Mouse (Mus musculus) liver, embryonic 13.5 days (tissue): Measurements from ENCODE around the gene Nckap5. TPM values are rescaled to one million over a fixed set of nuclear protein-coding genes. Genes with fewer than 3 reads are reported as not detected.
A peak's percentile ranks its signal among the peaks of the same experiment; 100 is the strongest.

Experiments used
- ATAC-seq: fragments of 200-750 bp; cut with Nextera tagmentation; 2 replicates; pipeline ENCODE4 v1.8.0; 2017; ENCODE audit warnings: low read depth, mild to moderate bottlenecking, moderate number of reproducible peaks, moderate library complexity
- DNase-seq: peaks from one replicate; pipeline ENCODE4 v3.0.0; 2022
- H3K27ac ChIP-seq: fragments of 300-500 bp; sonication (generic); 2 replicates; pipeline ENCODE4 v1.5.1; 2015; ENCODE audit warnings: moderate library complexity, mild to moderate bottlenecking, inconsistent platforms
- H3K27me3 ChIP-seq: fragments of 300-500 bp; sonication (generic); 2 replicates; pipeline ENCODE4 v1.6.1; 2015; ENCODE audit warnings: mild to moderate bottlenecking, inconsistent platforms
- H3K36me3 ChIP-seq: fragments of 300-500 bp; sonication (generic); 2 replicates; pipeline ENCODE4 v1.6.1; 2015; ENCODE audit warnings: mild to moderate bottlenecking, inconsistent platforms
- H3K4me1 ChIP-seq: fragments of 300-500 bp; sonication (generic); replicated peaks from 2 replicates; pipeline ENCODE4 v1.6.1; 2015; ENCODE audit warnings: inconsistent platforms
- H3K4me2 ChIP-seq: fragments of 300-500 bp; sonication (generic); 2 replicates; pipeline ENCODE4 v1.6.1; 2015; ENCODE audit warnings: inconsistent platforms, mild to moderate bottlenecking, moderate library complexity
- H3K4me3 ChIP-seq: fragments of 300-500 bp; sonication (generic); replicated peaks from 2 replicates; pipeline ENCODE4 v1.5.1; 2015; ENCODE audit warnings: mild to moderate bottlenecking, inconsistent platforms
- H3K9ac ChIP-seq: fragments of 300-500 bp; sonication (generic); 2 replicates; pipeline ENCODE4 v1.6.1; 2015; ENCODE audit warnings: mild to moderate bottlenecking, inconsistent platforms
- H3K9me3 ChIP-seq: fragments of 300-500 bp; sonication (generic); replicated peaks from 2 replicates; pipeline ENCODE4 v1.6.1; 2016; ENCODE audit warnings: inconsistent platforms
- WGBS: fragments of 180-500 bp; shearing (Covaris S2); methylation state at CpG from one replicate; pipeline ENCODE4 v1.1.7; 2015; ENCODE audit not compliant: insufficient replicate concordance; 5-methylcytosine and 5-hydroxymethylcytosine counted together
- polyA plus RNA-seq: library from polyadenylated mRNA; unstranded; fragments of >200 nt; fragmentation: Nextera tagmentation; extraction: Ambion mirVana; gene quantifications from 2 replicates; pipeline ENCODE4 v1.2.1, GENCODE M21; 2015

Nckap5 gene
- polyA plus RNA-seq, 1 experiment from 2014 or later: 0.74 TPM

GRCm38 (mm10) chr1:126616964-126617363 lies 213.6 kb downstream of the Nckap5 start:
- H3K27ac ChIP-seq: no peak overlapping the region
- H3K27me3 ChIP-seq: no peaks in the 10 kb centered on the region
- no peak overlapping the region for H3K4me3 ChIP-seq
- no peak for DNase-seq
- no peak overlapping the region for H3K9ac ChIP-seq
- ATAC-seq: no peak
- no peaks in the 10 kb centered on the region for H3K9me3 ChIP-seq
- no peaks in the 10 kb centered on the region for H3K36me3 ChIP-seq
- 27% methylated on average over 5 of the region's 5 CpGs for WGBS
- peaks cover 37% of the 10 kb centered on the region for H3K4me1 ChIP-seq
- H3K4me2 ChIP-seq: peak overlapping the region; percentile 15

- WGBS: 66% methylated on average over 4 of the region's 4 CpGs
- H3K9ac ChIP-seq: no peak overlapping the region
- H3K4me2 ChIP-seq: no peak overlapping the region
- no peaks in the 10 kb centered on the region for H3K9me3 ChIP-seq
- H3K4me1 ChIP-seq: peaks cover 20% of the 10 kb centered on the region
- no peaks in the 10 kb centered on the region for H3K36me3 ChIP-seq
- H3K27ac ChIP-seq: no peak overlapping the region
- ATAC-seq (no peak), DNase-seq (no peak)
- H3K4me3 ChIP-seq: no peak overlapping the region
- no peaks in the 10 kb centered on the region for H3K27me3 ChIP-seq
These were observed 217.7 kb downstream of the Nckap5 start for GRCm38 (mm10) chr1:126612916-126613315.

GRCm38 (mm10) chr1:126608586-126608985 lies 222.0 kb downstream of the Nckap5 start:
- H3K4me1 ChIP-seq: no peaks in the 10 kb centered on the region
- H3K27me3 ChIP-seq: no peaks in the 10 kb centered on the region
- DNase-seq (no peak), ATAC-seq (no peak)
- H3K27ac ChIP-seq: no peak overlapping the region
- no peak overlapping the region for H3K4me3 ChIP-seq
- H3K9ac ChIP-seq: no peak overlapping the region
- no peaks in the 10 kb centered on the region for H3K9me3 ChIP-seq
- no peak overlapping the region for H3K4me2 ChIP-seq
- H3K36me3 ChIP-seq: no peaks in the 10 kb centered on the region
- WGBS: 75% methylated on average over 4 of the region's 4 CpGs

- H3K9ac ChIP-seq: no peak overlapping the region
- no peak overlapping the region for H3K27ac ChIP-seq
- ATAC-seq (no peak), DNase-seq (no peak)
- no peaks in the 10 kb centered on the region for H3K4me1 ChIP-seq
- H3K4me2 ChIP-seq: no peak overlapping the region
- no peaks in the 10 kb centered on the region for H3K9me3 ChIP-seq
- H3K27me3 ChIP-seq: no peaks in the 10 kb centered on the region
- no peak overlapping the region for H3K4me3 ChIP-seq
- no peaks in the 10 kb centered on the region for H3K36me3 ChIP-seq
- 75% methylated on average over 14 of the region's 14 CpGs for WGBS
These were observed 224.2 kb downstream of the Nckap5 start for GRCm38 (mm10) chr1:126606189-126607080.

GRCm38 (mm10) chr1:126604551-126604950 lies 226.0 kb downstream of the Nckap5 start:
- Histone ChIP-seq H3K4me1 (no peaks in the 10 kb centered on the region), H3K27me3 (no peaks in the 10 kb centered on the region), H3K9ac (no peak overlapping the region), H3K4me3 (no peak overlapping the region), H3K9me3 (no peaks in the 10 kb centered on the region), H3K27ac (no peak overlapping the region), H3K36me3 (no peaks in the 10 kb centered on the region), H3K4me2 (0 out of 2 replicates have a peak overlapping the region, but pooled peaks have one; percentile 6)
- no peak for DNase-seq
- peak; percentile 60 for ATAC-seq
- WGBS: 49% methylated on average over 9 of the region's 9 CpGs

GRCm38 (mm10) chr1:126603771-126604515 lies 226.7 kb downstream of the Nckap5 start:
- 63% methylated on average over 7 of the region's 7 CpGs for WGBS
- ATAC-seq (no peak), DNase-seq (no peak)
- no peaks in the 10 kb centered on the region for H3K27me3 ChIP-seq
- no peak overlapping the region for H3K9ac ChIP-seq
- no peaks in the 10 kb centered on the region for H3K9me3 ChIP-seq
- no peak overlapping the region for H3K27ac ChIP-seq
- no peaks in the 10 kb centered on the region for H3K4me1 ChIP-seq
- H3K4me3 ChIP-seq: no peak overlapping the region
- no peaks in the 10 kb centered on the region for H3K36me3 ChIP-seq
- 0 out of 2 replicates have a peak overlapping the region, but pooled peaks have one; percentile 6 for H3K4me2 ChIP-seq

- no peak for DNase-seq
- Histone ChIP-seq H3K36me3 (no peaks in the 10 kb centered on the region), H3K27ac (no peak overlapping the region), H3K9ac (no peak overlapping the region), H3K4me2 (no peak overlapping the region), H3K4me3 (no peak overlapping the region), H3K27me3 (no peaks in the 10 kb centered on the region), H3K4me1 (no peaks in the 10 kb centered on the region), H3K9me3 (no peaks in the 10 kb centered on the region)
- ATAC-seq: no peak
- WGBS: 66% methylated on average over 4 of the region's 4 CpGs
These were observed 230.0 kb downstream of the Nckap5 start for GRCm38 (mm10) chr1:126600596-126600995.

- 32% methylated on average over 3 of the region's 3 CpGs for WGBS
- ATAC-seq (no peak), DNase-seq (no peak)
- H3K4me2 ChIP-seq: no peak overlapping the region
- H3K9ac ChIP-seq: no peak overlapping the region
- no peak overlapping the region for H3K27ac ChIP-seq
- no peaks in the 10 kb centered on the region for H3K9me3 ChIP-seq
- no peaks in the 10 kb centered on the region for H3K27me3 ChIP-seq
- H3K36me3 ChIP-seq: no peaks in the 10 kb centered on the region
- H3K4me3 ChIP-seq: no peak overlapping the region
- peaks cover 4% of the 10 kb centered on the region; the same call in 1 of the 2 replicates for H3K4me1 ChIP-seq
These were observed 233.2 kb downstream of the Nckap5 start for GRCm38 (mm10) chr1:126597376-126597775.

GRCm38 (mm10) chr1:126594796-126595195 lies 235.8 kb downstream of the Nckap5 start:
- DNase-seq: no peak
- H3K4me3 ChIP-seq: no peak overlapping the region
- no peaks in the 10 kb centered on the region for H3K27me3 ChIP-seq
- no peaks in the 10 kb centered on the region for H3K36me3 ChIP-seq
- H3K27ac ChIP-seq: no peak overlapping the region
- no peak for ATAC-seq
- 49% methylated on average over 3 of the region's 3 CpGs for WGBS
- peaks cover 4% of the 10 kb centered on the region; the same call in 1 of the 2 replicates for H3K4me1 ChIP-seq
- no peaks in the 10 kb centered on the region for H3K9me3 ChIP-seq
- H3K9ac ChIP-seq: no peak overlapping the region
- H3K4me2 ChIP-seq: no peak overlapping the region

- Histone ChIP-seq H3K9me3 (no peaks in the 10 kb centered on the region), H3K9ac (no peak overlapping the region), H3K27ac (no peak overlapping the region), H3K27me3 (no peaks in the 10 kb centered on the region), H3K4me1 (peaks cover 4% of the 10 kb centered on the region; the same call in 1 of the 2 replicates), H3K4me2 (no peak overlapping the region), H3K36me3 (no peaks in the 10 kb centered on the region), H3K4me3 (no peak overlapping the region)
- WGBS: 48% methylated on average over 7 of the region's 7 CpGs
- ATAC-seq (no peak), DNase-seq (no peak)
These were observed 237.4 kb downstream of the Nckap5 start for GRCm38 (mm10) chr1:126593044-126593805.

GRCm38 (mm10) chr1:126590911-126591310 lies 239.7 kb downstream of the Nckap5 start:
- Histone ChIP-seq H3K4me1 (peaks cover 4% of the 10 kb centered on the region; the same call in 1 of the 2 replicates), H3K9me3 (no peaks in the 10 kb centered on the region), H3K27ac (no peak overlapping the region), H3K36me3 (no peaks in the 10 kb centered on the region), H3K27me3 (no peaks in the 10 kb centered on the region), H3K9ac (no peak overlapping the region), H3K4me3 (no peak overlapping the region), H3K4me2 (no peak overlapping the region)
- 62% methylated on average over 3 of the region's 3 CpGs for WGBS
- ATAC-seq (no peak), DNase-seq (no peak)
